Comparison of ENCODE assay signal across 9 mouse cellular contexts in genomic region chr16:22719304-22719703, GRCm38 (mm10).
A peak's percentile ranks its signal among the peaks of the same experiment; 100 is the strongest.
DNase-seq lines count a peak whose midpoint lies in the region; ATAC-seq and TF ChIP-seq lines count a peak whose summit lies in the region.
"Had no signal": no experiment of that assay in that cellular context is flagged by ENCODE, and none has a peak within 500 bp of the region (broad histone marks: within the 10 kb centered on the region; RNA-seq: fewer than 3 reads in every experiment).

No protein-coding gene starts in this region.

- H3K4me1 ChIP-seq in heart, embryonic 10.5 days = peaks cover 14% of the 10 kb centered on the region
- H3K4me1 ChIP-seq in midbrain, postnatal 0 days (ENCODE audit: insufficient read depth, low read length) = no peaks in the 10 kb centered on the region
- no peaks in the 10 kb centered on the region for H3K4me1 ChIP-seq in midbrain, embryonic 13.5 days (replicated peaks)

- no peak overlapping the region for H3K4me2 ChIP-seq in midbrain, postnatal 0 days (ENCODE audit: low read depth, low read length, poor library complexity, severe bottlenecking)
- no peak overlapping the region for H3K4me2 ChIP-seq in midbrain, embryonic 13.5 days (replicated peaks)
- H3K4me2 ChIP-seq: heart, embryonic 11.5 days had no signal

- ATAC-seq in midbrain, postnatal 0 days (ENCODE audit: low FRiP score) = no peak
- no peak for ATAC-seq in midbrain, embryonic 13.5 days

- 48% methylated on average over 7 of the region's 7 CpGs for WGBS in heart, embryonic 10.5 days
- WGBS in midbrain, postnatal 0 days = 55% methylated on average over 7 of the region's 7 CpGs
- 61% methylated on average over 7 of the region's 7 CpGs for WGBS in midbrain, embryonic 13.5 days

- no peak for TF ChIP-seq POLR2A in brain, embryonic 14.5 days (IDR thresholded peaks at IDR 0.05; ENCODE audit: borderline replicate concordance, extremely low read depth, insufficient read depth, insufficient read length, poor library complexity, severe bottlenecking)

- H3K27ac ChIP-seq in heart, embryonic 10.5 days = no peak overlapping the region
- no peak overlapping the region for H3K27ac ChIP-seq in midbrain, postnatal 0 days (ENCODE audit: low read depth, low read length)
- no peak overlapping the region for H3K27ac ChIP-seq in midbrain, embryonic 13.5 days

- H3K9me3 ChIP-seq in heart, embryonic 10.5 days = no peaks in the 10 kb centered on the region
- no peaks in the 10 kb centered on the region for H3K9me3 ChIP-seq in midbrain, postnatal 0 days (ENCODE audit: low read length)
- H3K9me3 ChIP-seq in midbrain, embryonic 13.5 days = no peaks in the 10 kb centered on the region

- no peaks in the 10 kb centered on the region for H3K27me3 ChIP-seq in heart, embryonic 10.5 days (ENCODE audit: insufficient read depth, poor library complexity, severe bottlenecking)
- no peaks in the 10 kb centered on the region for H3K27me3 ChIP-seq in midbrain, postnatal 0 days (ENCODE audit: insufficient read depth, low read length)
- H3K27me3 ChIP-seq in midbrain, embryonic 13.5 days = no peaks in the 10 kb centered on the region

- peak; percentile 62 for TF ChIP-seq CTCF in midbrain, postnatal 0 days (IDR thresholded peaks at IDR 0.05)
- TF ChIP-seq CTCF in brain, embryonic 14.5 days (IDR thresholded peaks at IDR 0.05; ENCODE audit: borderline replicate concordance, extremely low read depth, insufficient read depth, insufficient read length) = peak; percentile 42; the same call in 1 of the 2 replicates

- no peak overlapping the region for H3K4me3 ChIP-seq in heart, embryonic 10.5 days
- H3K4me3 ChIP-seq in midbrain, postnatal 0 days (ENCODE audit: low read depth, low read length) = no peak overlapping the region
- no peak overlapping the region for H3K4me3 ChIP-seq in midbrain, embryonic 13.5 days (replicated peaks)

- no peaks in the 10 kb centered on the region for H3K36me3 ChIP-seq in heart, embryonic 10.5 days
- no peaks in the 10 kb centered on the region for H3K36me3 ChIP-seq in midbrain, postnatal 0 days (ENCODE audit: insufficient read depth, low read length)
- H3K36me3 ChIP-seq in midbrain, embryonic 13.5 days = no peaks in the 10 kb centered on the region

- peak; percentile 17 for DNase-seq in heart, postnatal 4 days
- DNase-seq in heart, embryonic 10.5 days (ENCODE audit: low spot score) = no peak
- no peak for DNase-seq in midbrain, postnatal 0 days (ENCODE audit: low spot score)
- DNase-seq in brain, embryonic 14.5 days (ENCODE audit: low read depth) = peak; percentile 8
- DNase-seq in thymus, postnatal 0 days (ENCODE audit: low spot score) = peak; percentile 17
- no peak for DNase-seq in ovary, postnatal 10 days (ENCODE audit: low spot score)
- no peak for DNase-seq in ovary, postnatal 14 days (ENCODE audit: low spot score)

- no peak overlapping the region for H3K9ac ChIP-seq in midbrain, postnatal 0 days (replicated peaks; ENCODE audit: low read length, poor library complexity, severe bottlenecking)
- no peak overlapping the region for H3K9ac ChIP-seq in midbrain, embryonic 13.5 days (replicated peaks)

Comparison
In these comparisons a context has a peak if more than half of its experiments do, and no peak if none do; other contexts are left out.
1. DNase-seq: peak in heart, postnatal 4 days (single experiment), brain, embryonic 14.5 days (single experiment) and thymus, postnatal 0 days (single experiment); none in heart, embryonic 10.5 days (single experiment), midbrain, postnatal 0 days (single experiment), ovary, postnatal 10 days (single experiment) and ovary, postnatal 14 days (single experiment).